Mouse (Mus musculus) heart, adult 10 weeks (tissue): ENCODE measurements around the gene Scgb1b12. TPM values are rescaled to one million over a fixed set of nuclear protein-coding genes. Genes with fewer than 3 reads are reported as not detected.

ENCODE experiments used
- polyA plus RNA-seq: library from polyadenylated mRNA; stranded (reverse); fragments of 350-450 nt; fragmentation: Illumina TruSeq; extraction: RNeasy Lipid Tissue Mini Kit (QIAGEN cat#74804); gene quantifications from one replicate; pipeline ENCODE4 v1.2.3, GENCODE M21; 2014; ENCODE audit warnings: low read depth, low replicate concordance

Scgb1b12 gene
- not detected for polyA plus RNA-seq

DNA sequence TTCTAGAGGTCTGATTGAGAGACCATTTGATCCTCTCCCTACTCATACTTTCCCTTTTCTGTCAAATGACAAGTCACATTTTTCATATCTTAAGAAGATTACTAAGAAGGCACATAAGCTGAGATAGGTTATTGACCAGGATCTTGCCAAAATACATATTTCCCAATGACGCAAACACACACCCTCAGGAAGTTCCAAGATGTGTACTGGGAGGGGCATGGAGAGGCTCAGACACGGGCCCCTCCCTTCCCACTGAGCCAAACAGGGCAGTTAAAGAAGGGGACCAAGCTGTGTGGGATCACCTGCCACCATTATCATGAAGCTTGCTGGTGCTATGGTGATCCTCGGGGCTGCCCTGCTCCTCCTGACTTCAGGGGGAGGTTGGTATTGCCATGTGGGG, at the start of gene Scgb1b12:
Gene Scgb1b12 (plus strand): TSS at position 301 of the 400 bp plus-strand sequence.

DNA sequence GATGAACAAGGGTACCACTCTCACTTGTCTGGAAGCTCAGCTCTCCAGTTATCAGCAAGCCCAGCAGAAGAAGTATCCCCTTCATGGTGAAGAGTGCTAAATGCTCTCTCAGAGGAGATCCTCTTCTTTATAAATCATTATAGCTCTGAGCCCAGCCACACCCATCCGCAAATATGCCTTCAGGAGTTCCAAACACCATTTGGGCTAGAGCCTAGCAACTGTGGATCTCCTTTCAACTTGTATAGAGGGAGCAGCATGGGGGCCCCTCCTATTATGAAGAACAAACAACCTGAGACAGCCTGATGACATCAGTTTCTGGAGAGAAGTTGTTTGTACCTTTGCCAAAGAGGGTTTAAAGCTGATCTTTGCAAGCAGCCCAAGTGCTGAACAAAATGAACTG, 6.8 kb upstream of the Scgb1b12 start, which contains the start of gene Scgb2b12:
Gene Scgb2b12 (minus strand): TSS at position 101 of the 400 bp plus-strand sequence.

Other genes with a start within 250 kb of the Scgb1b12 start
- not detected for gene Scgb1b10, start 233.3 kb upstream of the Scgb1b12 start, polyA plus RNA-seq
- not detected for gene Scgb2b11, start 123.0 kb upstream of the Scgb1b12 start, polyA plus RNA-seq
- not detected for gene Scgb1b11, start 111.3 kb upstream of the Scgb1b12 start, polyA plus RNA-seq
- not detected for gene Scgb2b12, start 6.9 kb upstream of the Scgb1b12 start, polyA plus RNA-seq
- gene Scgb1b29, start 107.4 kb downstream of the Scgb1b12 start, polyA plus RNA-seq = not detected